Mouse (Mus musculus) left cerebral cortex, postnatal 14 days (tissue): ENCODE measurements at regions not wholly inside any gene's neighbourhood (a gene's known extent, or its start where the extent isn't known, plus 50 kb on each side); places are given as distances from the start of the nearest gene placed in this dataset.
A peak's percentile ranks its signal among the peaks of the same experiment; 100 is the strongest.

Experiments
- DNase-seq, 2 experiments: peaks; one replicate each; pipeline ENCODE4 v3.0.0; 2021 to 2022; ENCODE audit warnings: low spot score in 2 of 2, mixed read lengths in 1 of 2
- intact Hi-C: fragments of 180-260 bp; cut with DNase I; formaldehyde crosslinking; loops from one replicate; pipeline ENCODE4 v1.15.1; 2025

DNA sequence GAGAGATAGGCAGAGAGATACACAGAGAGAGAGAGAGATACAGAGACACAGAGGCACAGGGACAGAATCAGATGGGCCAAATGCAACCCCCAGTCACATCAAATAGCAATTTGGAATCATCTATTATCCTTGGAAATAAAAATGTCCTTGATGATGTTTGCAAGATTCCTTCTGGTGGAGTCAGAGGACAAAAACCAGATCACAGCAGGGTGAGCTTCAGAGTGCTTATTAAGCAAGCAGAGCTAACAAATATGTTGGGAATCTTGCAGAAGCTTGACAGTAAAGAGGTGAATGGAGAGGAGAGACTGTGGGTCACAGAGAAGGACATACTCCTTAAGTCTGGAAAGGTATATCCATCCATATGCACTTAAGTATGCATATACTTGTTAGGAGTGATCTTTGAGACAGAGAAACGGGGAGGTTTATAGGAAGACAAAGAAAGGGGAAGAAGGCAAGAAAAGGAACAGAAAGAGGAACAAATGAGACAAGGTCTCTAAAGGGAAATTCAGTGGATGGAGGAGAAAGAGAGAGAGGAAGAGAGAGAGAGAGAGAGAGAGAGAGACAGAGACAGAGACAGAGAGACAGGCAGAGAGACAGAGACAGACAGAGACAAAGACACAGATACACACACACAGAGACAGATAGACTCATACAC, 293.0 kb downstream of the Btg1 start:
- DNase-seq = no peak
- intact Hi-C loops = no loop called here

DNA sequence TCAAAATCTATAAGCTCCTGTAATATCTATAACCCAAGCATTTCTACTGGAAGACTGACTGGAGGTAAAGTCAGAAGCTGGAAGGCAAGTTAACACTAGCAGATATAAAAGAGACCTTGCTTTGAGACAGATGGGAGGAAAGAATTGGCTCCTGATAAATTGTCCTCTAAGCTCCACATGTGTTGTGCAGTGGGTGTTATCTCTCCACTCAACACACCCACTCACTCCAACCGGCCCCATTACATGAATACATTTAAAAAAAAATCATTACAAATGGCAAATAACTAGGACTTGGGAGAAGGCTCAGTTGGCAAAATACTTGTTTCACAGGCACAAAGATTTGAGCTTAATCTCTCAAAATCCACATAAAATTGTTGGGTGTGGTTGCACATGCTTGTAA, 304.4 kb downstream of the Btg1 start:
- intact Hi-C loops = no loop called here

DNA sequence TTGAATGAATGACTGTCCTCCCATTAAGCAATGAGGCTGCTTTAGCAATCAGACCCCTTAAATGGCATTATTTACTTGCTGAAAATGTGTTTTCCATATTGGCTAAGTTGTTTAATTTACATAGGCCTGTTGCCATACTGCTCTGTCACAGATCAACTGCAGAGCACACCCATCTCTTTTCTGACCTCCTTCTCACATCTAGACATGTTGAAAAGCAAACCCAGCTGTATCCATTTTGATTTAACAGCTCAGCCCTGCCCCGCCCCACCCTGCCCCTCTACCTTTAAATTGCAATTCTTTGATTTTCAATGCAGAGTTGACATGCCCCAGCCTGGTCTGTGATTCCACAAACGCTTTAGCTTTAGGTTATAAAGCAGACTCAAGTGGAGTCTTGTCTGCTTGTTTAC, 307.5 kb downstream of the Btg1 start:
- intact Hi-C loops = no loop called here
- DNase-seq = no peak

More for the DNA sequence above, 304.4 kb downstream of the Btg1 start:
- no peak for DNase-seq

DNA sequence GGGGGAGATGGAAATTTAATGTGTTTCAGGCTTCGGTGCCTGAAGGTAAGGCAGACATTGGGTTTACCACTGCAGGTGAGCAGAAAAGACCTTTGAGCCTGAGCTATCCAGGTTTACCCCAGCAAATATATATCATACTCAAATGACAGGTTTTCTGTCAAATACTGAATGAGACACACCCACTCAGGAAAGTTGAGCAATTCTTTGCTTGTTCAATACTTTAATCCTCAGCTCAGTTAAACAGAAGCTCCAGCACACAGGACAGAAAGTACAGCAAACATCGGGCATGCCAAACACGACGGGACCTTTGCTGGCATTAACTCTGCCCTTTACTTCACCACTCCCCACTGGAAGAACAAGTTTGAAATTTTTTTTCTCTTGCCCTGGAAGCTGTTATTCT, 307.9 kb downstream of the Btg1 start:
- intact Hi-C loops = no loop called here
- no peak for DNase-seq

GRCm38 (mm10) chr10:96925771-96926170, 309.0 kb downstream of the Btg1 start:
- DNase-seq = no peak
- intact Hi-C loops = no loop called here

DNA sequence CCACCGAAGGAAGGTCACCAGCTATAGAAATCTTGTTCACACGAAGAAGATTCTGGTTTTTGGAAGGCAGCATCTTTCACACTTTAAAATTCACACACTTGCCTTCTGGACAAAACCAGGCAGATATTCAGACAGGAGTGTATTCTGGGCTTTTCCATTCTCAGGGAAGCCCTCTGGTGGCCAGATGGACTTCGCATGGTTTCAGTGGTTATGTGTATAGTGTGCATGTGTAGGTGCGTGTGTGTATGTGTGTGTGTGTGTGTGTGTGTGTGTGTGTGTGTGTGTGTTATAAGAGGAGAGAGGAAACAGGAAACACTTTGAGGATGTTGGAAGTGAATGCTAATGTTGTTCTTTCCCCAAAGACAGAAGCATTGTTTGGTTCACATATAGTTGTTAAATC, 317.9 kb downstream of the Btg1 start:
- peak; percentile 58 to 70 for DNase-seq
- intact Hi-C loops = loop anchor here (2.0 to 10.0 kb wide), 3 partner anchors 312 to 720 kb away; no protein-coding TSS in a partner anchor

DNA sequence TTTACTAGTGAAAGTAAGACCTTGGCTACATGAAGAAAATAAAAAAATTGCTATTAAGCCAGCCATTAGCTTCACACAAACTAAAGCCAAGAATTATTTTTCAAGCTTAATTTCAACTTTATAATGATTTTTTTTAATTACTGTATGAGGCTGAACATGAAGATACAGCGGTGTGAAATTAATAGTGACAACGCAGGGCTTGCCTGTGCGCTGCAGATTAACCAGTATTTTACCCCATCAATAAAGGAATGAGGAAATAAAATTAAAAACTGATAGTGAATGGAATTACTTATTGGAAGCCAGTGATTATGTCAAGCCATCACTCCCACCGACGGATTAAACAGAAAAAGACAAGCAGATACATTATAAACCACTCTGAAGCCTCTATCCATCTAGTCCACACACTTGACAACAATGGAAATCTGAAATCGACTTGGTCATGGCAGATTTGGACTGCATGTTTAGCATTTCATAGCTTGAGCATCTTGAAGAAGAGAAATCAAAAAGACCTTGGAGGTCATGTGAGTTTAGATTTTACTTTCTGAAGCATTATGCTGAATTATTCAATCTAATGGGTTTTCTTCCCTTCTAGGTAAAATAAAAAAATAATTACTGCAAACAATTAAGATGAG, 324.2 kb downstream of the Btg1 start:
- no peak for DNase-seq
- intact Hi-C loops = no loop called here

DNA sequence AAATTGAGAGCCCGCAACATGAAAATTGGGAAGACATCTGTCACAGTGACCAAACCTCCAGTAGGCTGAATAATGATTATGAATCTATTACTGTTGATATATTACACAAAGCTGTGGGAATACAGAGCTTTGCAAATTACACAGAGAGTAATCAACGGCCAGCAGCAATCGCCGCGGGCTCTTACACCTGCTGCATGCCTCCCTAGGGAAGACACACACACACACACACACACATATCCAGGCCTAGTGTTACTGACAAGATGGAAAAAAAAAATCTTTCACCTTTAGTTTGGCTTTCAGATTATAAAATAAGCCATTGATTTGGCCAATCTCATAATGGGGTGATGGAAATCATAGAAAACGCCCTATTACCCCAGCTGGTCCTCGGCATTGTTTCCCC, 327.4 kb downstream of the Btg1 start:
- intact Hi-C loops = no loop called here
- DNase-seq = no peak

- DNase-seq = no peak
- intact Hi-C loops = no loop called here
Observed at GRCm38 (mm10) chr10:96947971-96948370, 331.2 kb downstream of the Btg1 start.

DNA sequence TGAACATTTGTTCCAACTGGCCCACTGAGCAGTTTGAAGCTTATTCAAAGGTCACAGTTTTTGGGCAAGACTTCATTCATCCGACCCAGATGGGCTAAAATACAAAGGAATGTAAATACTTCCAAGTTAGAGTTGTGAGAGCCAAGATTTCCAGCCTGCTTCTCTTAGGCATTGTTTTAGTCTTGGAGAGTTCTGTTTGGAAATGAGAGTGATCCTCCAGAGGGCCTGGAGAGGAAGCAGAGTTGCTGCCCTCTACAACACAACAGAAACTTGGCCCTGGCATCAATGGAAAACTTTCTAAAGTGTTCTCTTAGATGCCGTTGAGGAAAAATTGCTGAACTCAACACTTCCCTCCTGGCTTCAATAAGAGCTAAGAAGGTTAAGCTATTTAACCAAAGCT, 332.1 kb downstream of the Btg1 start:
- DNase-seq = peak in 1 of 2 experiments; percentile 3
- intact Hi-C loops = no loop called here

- intact Hi-C loops = no loop called here
- peak in 1 of 2 experiments; percentile 10 for DNase-seq
Observed at GRCm38 (mm10) chr10:96955036-96955775, 338.4 kb downstream of the Btg1 start.

GRCm38 (mm10) chr10:96955776-96956448, 339.1 kb downstream of the Btg1 start:
- DNase-seq = peak in 1 of 2 experiments; percentile 7

GRCm38 (mm10) chr10:96956449-96956834, 339.6 kb downstream of the Btg1 start:
- intact Hi-C loops = no loop called here
- no peak for DNase-seq

More at GRCm38 (mm10) chr10:96955776-96956448, 339.1 kb downstream of the Btg1 start:
- intact Hi-C loops = no loop called here

- DNase-seq = no peak
- intact Hi-C loops = no loop called here
Observed at GRCm38 (mm10) chr10:96957019-96957418, 340.2 kb downstream of the Btg1 start.

DNA sequence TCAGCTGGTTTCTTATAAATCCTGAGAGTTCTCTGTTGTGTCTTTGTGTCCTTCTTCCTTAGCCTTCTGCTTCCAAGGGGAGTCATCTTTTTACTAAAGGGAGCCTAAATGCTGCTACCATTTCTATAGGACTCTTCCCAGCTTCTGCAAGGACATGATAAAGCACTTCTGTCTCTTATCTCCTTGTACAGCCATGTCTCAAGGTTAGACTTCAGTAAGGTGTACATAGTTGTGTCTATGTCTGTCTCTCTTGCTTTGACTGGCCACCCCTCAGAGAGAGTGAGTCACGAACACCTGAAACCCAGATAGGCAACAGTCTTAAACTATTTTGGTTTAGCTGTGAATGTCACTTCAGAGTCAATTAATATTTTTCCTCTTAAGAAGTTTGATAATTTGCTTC, 353.0 kb downstream of the Btg1 start:
- intact Hi-C loops = no loop called here
- DNase-seq = no peak

DNA sequence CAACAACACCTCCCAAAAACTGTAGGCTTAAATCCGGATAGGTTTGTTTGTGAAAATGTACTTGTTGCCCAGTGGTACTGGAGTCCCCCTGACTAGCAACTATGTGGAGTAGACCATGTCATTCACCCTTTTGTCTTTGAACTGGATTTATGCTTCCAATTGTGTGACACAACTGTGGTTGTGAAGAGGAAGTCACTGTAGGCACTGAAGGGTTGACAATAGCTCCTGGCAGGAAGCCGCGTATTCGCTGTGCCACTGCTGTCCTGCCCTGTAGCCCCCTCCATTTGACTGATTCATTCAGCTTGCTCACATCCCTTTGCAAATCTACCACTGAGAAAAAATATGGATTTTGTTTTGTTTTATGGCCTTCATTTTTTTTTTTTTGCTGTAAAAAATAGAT, 353.9 kb downstream of the Btg1 start:
- no peak for DNase-seq

DNA sequence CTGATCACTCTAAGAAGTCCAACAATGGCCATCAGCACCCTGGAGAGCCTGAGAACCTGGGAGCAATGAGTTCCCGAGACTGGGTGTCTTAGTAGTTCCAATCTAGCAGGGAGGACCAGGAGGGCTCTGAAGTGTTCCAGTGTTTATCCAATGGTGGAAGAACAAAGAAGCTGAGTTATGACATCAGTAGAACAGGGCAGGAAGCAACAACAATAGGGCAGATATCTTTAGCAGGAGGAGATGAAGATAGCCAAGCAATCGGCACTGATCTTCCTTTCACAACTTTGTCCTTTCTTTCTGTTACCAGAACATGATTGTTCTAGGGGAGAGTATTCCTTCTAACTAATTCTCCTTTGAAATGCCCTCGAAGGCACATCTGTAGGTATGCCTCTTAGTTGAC, 355.0 kb downstream of the Btg1 start:
- DNase-seq = no peak
- intact Hi-C loops = no loop called here

More for the DNA sequence above, 353.9 kb downstream of the Btg1 start:
- intact Hi-C loops = no loop called here

- intact Hi-C loops = no loop called here
- no peak for DNase-seq
Observed at GRCm38 (mm10) chr10:96974326-96974977, 357.6 kb downstream of the Btg1 start.

DNA sequence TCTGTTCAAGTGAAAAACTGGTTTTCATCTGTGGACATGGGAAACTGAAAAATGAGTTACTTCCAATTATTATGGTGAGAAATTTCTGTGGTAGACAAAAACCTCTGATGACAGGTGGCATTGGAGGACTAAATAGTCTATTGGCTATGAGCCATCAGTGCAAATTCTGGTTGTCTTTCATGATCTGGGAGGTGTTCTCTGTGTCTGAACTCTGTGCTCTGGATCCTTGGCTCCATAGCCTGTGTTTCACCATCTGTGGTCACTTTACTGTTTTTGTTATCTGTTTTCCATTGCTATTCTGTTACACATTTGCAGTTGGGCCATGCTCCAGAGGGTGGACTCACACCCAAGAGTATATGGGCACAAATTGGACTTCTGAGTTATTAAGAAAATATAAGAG, 359.9 kb downstream of the Btg1 start:
- no peak for DNase-seq

GRCm38 (mm10) chr10:96980494-96980831, 363.7 kb downstream of the Btg1 start:
- intact Hi-C loops = no loop called here
- DNase-seq = no peak

More for the DNA sequence above, 359.9 kb downstream of the Btg1 start:
- intact Hi-C loops = no loop called here
